Mouse (Mus musculus): ENCODE measurements around the gene Copz2.

- no peak for TF ChIP-seq CTCF (IDR thresholded peaks at IDR 0.05; ENCODE audit: borderline replicate concordance, extremely low read depth, insufficient read depth, insufficient read length)
- TF ChIP-seq POLR2A (IDR thresholded peaks at IDR 0.05; ENCODE audit: borderline replicate concordance, extremely low read depth, insufficient read depth, insufficient read length, poor library complexity, severe bottlenecking) = no peak
Measured at GRCm38 (mm10) chr11:96827062-96827581, 22.5 kb upstream of the Copz2 start.

All from brain, embryonic 14.5 days (tissue).